Mouse (Mus musculus) midbrain, postnatal 0 days (tissue): ENCODE data around the gene B230104I21Rik. TPM values are rescaled to one million over a fixed set of nuclear protein-coding genes. Genes with fewer than 3 reads are reported as not detected.

ENCODE experiments used
- ATAC-seq: fragments of 200-750 bp; cut with Nextera tagmentation; 2 replicates; pipeline ENCODE4 v1.8.0; 2017; ENCODE audit warnings: moderate number of reproducible peaks, mild to moderate bottlenecking, moderate TSS enrichment, moderate library complexity; ENCODE audit not compliant: low FRiP score
- DNase-seq: peaks from one replicate; pipeline ENCODE4 v3.0.0-alpha.2; 2015; ENCODE audit warnings: low spot score
- H3K27ac ChIP-seq: fragments of 300-500 bp; sonication (generic); 2 replicates; pipeline ENCODE4 v1.5.1; 2014; ENCODE audit warnings: low read depth, mild to moderate bottlenecking, low read length, mixed read lengths
- H3K27me3 ChIP-seq: fragments of 300-500 bp; sonication (generic); 2 replicates; pipeline ENCODE4 v1.6.1; 2014; ENCODE audit warnings: low read length, control low read depth, mixed read lengths; ENCODE audit not compliant: insufficient read depth
- H3K36me3 ChIP-seq: fragments of 300-500 bp; sonication (generic); 2 replicates; pipeline ENCODE4 v1.6.1; 2014; ENCODE audit warnings: low read length, control low read depth, mixed read lengths; ENCODE audit not compliant: insufficient read depth
- H3K4me1 ChIP-seq: fragments of 300-500 bp; sonication (generic); 2 replicates; pipeline ENCODE4 v1.6.1; 2014; ENCODE audit warnings: mild to moderate bottlenecking, control low read depth, antibody characterized with exemption, low read length, mixed read lengths; ENCODE audit not compliant: insufficient read depth
- H3K4me2 ChIP-seq: fragments of 300-500 bp; sonication (generic); 2 replicates; pipeline ENCODE4 v1.6.1; 2014; ENCODE audit warnings: low read depth, mild to moderate bottlenecking, low read length, mixed read lengths; ENCODE audit not compliant: poor library complexity, severe bottlenecking
- H3K4me3 ChIP-seq: fragments of 300-500 bp; sonication (generic); 2 replicates; pipeline ENCODE4 v1.5.1; 2014; ENCODE audit warnings: low read depth, mild to moderate bottlenecking, low read length, moderate library complexity
- H3K9ac ChIP-seq: fragments of 300-500 bp; sonication (generic); replicated peaks from 2 replicates; pipeline ENCODE4 v1.6.1; 2014; ENCODE audit warnings: mild to moderate bottlenecking, low read length, moderate library complexity, mixed read lengths; ENCODE audit not compliant: poor library complexity, severe bottlenecking
- H3K9me3 ChIP-seq: fragments of 300-500 bp; sonication (generic); 2 replicates; pipeline ENCODE4 v1.6.1; 2016; ENCODE audit warnings: low read length, control low read depth
- CTCF ChIP-seq: IDR thresholded peaks from 2 replicates; pipeline ENCODE4 v1.5.1; 2016; ENCODE audit warnings: antibody characterized with exemption, mild to moderate bottlenecking
- WGBS: fragments of 180-500 bp; shearing (Covaris S2); extraction: QIAGEN DNeasy Blood & Tissue Kit; methylation state at CpG from one replicate; pipeline ENCODE4 v1.1.7; 2014; 5-methylcytosine and 5-hydroxymethylcytosine counted together
- polyA plus RNA-seq: library from polyadenylated mRNA; unstranded; fragments of >200 nt; fragmentation: Nextera tagmentation; extraction: Ambion mirVana; gene quantifications from 2 replicates; pipeline ENCODE4 v1.2.1, GENCODE M21; 2015
- total RNA-seq: library from RNA; depleted of rRNA; stranded (reverse); fragments of >200 nt; gene quantifications from 2 replicates; pipeline ENCODE4 v1.2.3, GENCODE M21; 2014

The B230104I21Rik gene
- total and polyA plus RNA-seq, 2 experiments from 2014 or later: 0.19 TPM; not detected in 1

DNA sequence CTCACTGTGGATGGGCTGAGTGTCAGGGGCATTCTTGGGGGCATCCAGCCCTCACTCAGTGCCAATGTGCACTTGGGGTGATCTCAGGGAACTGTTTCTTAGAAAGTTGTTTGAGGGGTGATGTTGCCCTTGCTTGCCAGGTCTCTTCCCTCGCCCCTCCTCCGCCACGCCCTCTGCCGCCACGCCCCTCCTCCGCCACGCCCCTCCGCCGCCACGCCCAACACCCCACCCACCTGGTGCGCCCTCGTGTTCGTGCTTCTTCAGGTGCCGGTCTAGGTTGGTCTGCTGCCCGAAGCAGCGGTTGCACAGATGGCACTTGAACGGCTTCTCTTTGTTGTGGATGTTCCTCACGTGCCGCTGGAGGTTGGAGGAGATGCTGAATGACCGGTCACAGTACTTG is 7.5 kb upstream of the B230104I21Rik start:
- no peaks in the 10 kb centered on the region for H3K36me3 ChIP-seq
- no peak for DNase-seq
- H3K4me3 ChIP-seq: no peak overlapping the region
- H3K27ac ChIP-seq: no peak overlapping the region
- 9% methylated on average over 19 of the region's 20 CpGs for WGBS
- no peaks in the 10 kb centered on the region for H3K9me3 ChIP-seq
- H3K9ac ChIP-seq: no peak overlapping the region
- H3K4me1 ChIP-seq: peaks cover 3% of the 10 kb centered on the region; the same call in 1 of the 2 replicates
- peak overlapping the region; percentile 12; the same call in 1 of the 2 replicates for H3K4me2 ChIP-seq
- no peaks in the 10 kb centered on the region for H3K27me3 ChIP-seq
- no peak for ATAC-seq
- no peak for TF ChIP-seq CTCF

DNA sequence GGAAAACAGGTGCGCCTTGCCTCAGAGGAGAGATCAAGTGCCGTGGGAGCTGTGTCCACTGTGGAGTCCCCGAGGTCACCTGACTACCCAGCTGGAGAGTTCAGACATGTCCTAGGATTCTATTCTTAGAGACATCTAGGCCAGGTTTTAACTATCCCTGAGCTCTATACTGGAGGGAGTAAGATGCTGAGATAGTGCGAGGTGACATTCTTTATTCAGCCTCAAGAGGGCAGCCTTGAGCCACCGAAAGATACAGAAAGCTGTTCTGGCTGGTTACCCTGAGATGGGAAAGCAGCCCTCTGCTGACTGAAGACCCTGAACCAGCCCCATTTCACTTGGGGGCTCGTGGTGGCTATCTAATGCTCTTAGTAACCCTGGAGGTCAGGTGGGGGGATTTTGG is 7.1 kb upstream of the B230104I21Rik start:
- Histone ChIP-seq H3K4me3 (no peak overlapping the region), H3K4me1 (peaks cover 3% of the 10 kb centered on the region; the same call in 1 of the 2 replicates), H3K9ac (no peak overlapping the region), H3K9me3 (no peaks in the 10 kb centered on the region), H3K4me2 (peak overlapping the region; percentile 12; the same call in 1 of the 2 replicates), H3K36me3 (no peaks in the 10 kb centered on the region), H3K27ac (no peak overlapping the region), H3K27me3 (no peaks in the 10 kb centered on the region)
- DNase-seq (peak; percentile 80), ATAC-seq (peak; percentile 39; the same call in 1 of the 2 replicates)
- TF ChIP-seq CTCF: peak; percentile 94
- 5% methylated on average over 6 of the region's 6 CpGs for WGBS

GRCm38 (mm10) chr4:154330001-154330400 is 5.9 kb upstream of the B230104I21Rik start:
- Histone ChIP-seq H3K4me3 (no peak overlapping the region), H3K9ac (no peak overlapping the region), H3K4me1 (peaks cover 3% of the 10 kb centered on the region; the same call in 1 of the 2 replicates), H3K9me3 (no peaks in the 10 kb centered on the region), H3K27ac (no peak overlapping the region), H3K36me3 (no peaks in the 10 kb centered on the region), H3K4me2 (no peak overlapping the region), H3K27me3 (no peaks in the 10 kb centered on the region)
- no peak for TF ChIP-seq CTCF
- WGBS: 88% methylated on average over 7 of the region's 7 CpGs
- no peak for DNase-seq
- no peak for ATAC-seq

- ATAC-seq: no peak
- peaks cover 10% of the 10 kb centered on the region; the same call in 1 of the 2 replicates for H3K4me1 ChIP-seq
- peak overlapping the region; percentile 10; the same call in 1 of the 2 replicates for H3K9ac ChIP-seq
- no peak overlapping the region for H3K4me3 ChIP-seq
- H3K27ac ChIP-seq: no peak overlapping the region
- no peaks in the 10 kb centered on the region for H3K27me3 ChIP-seq
- 35% methylated on average over 12 of the region's 12 CpGs for WGBS
- H3K9me3 ChIP-seq: no peaks in the 10 kb centered on the region
- H3K4me2 ChIP-seq: no peak overlapping the region
- no peak for TF ChIP-seq CTCF
- DNase-seq: no peak
- H3K36me3 ChIP-seq: no peaks in the 10 kb centered on the region
These were observed 4.7 kb upstream of the B230104I21Rik start for GRCm38 (mm10) chr4:154331271-154331670.

GRCm38 (mm10) chr4:154333300-154333699 is 2.6 kb upstream of the B230104I21Rik start:
- Histone ChIP-seq H3K27ac (no peak overlapping the region), H3K9ac (no peak overlapping the region), H3K36me3 (no peaks in the 10 kb centered on the region), H3K9me3 (no peaks in the 10 kb centered on the region), H3K4me1 (peaks cover 10% of the 10 kb centered on the region; the same call in 1 of the 2 replicates), H3K27me3 (no peaks in the 10 kb centered on the region), H3K4me2 (no peak overlapping the region), H3K4me3 (no peak overlapping the region)
- no peak for ATAC-seq
- no peak for TF ChIP-seq CTCF
- 78% methylated on average over 8 of the region's 8 CpGs for WGBS
- DNase-seq: peak; percentile 5

DNA sequence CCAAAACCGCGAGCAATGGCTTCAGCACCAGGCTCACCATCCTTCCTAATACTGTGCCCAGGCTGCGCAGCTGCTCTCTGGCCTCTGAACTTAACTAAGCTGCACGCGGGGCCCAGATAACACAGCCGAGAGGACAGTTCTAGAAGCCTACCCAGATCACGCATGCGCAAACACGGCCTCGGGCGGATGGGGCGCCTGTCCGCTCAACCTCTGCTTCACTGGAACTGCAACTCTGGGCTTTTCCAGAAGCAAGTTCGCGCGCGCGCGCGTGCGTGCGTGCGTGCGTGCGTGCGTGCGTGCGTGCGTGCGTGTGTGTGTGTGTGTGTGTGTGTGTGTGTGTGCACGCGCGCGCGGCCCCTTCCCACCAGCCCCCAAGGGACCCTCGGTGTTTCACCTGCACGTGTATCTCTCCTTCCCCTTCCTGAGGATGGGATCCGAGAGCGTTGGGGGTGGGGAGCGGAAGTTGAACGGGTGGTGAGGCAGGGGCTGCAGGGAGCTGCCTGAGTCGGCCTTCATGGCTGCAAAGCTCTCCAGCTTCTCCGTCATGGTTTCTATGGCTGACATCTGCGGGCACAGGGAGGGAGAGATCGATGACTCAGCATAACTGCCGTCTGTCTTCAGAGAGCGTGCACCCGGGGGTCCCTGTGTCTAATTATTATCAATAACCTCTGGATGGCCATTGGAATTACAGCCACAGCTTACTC is 1.1 kb upstream of the B230104I21Rik start:
- H3K9ac ChIP-seq: 0 out of 2 replicates have a peak overlapping the region, but pooled peaks have one; percentile 8
- TF ChIP-seq CTCF: no peak
- ATAC-seq (0 out of 2 replicates have a peak, but pooled peaks have one; percentile 29), DNase-seq (peak; percentile 57)
- H3K4me1 ChIP-seq: peaks cover 10% of the 10 kb centered on the region; the same call in 1 of the 2 replicates
- no peak overlapping the region for H3K27ac ChIP-seq
- no peaks in the 10 kb centered on the region for H3K36me3 ChIP-seq
- H3K4me2 ChIP-seq: peak overlapping the region; percentile 37
- H3K4me3 ChIP-seq: no peak overlapping the region
- H3K9me3 ChIP-seq: no peaks in the 10 kb centered on the region
- H3K27me3 ChIP-seq: no peaks in the 10 kb centered on the region
- WGBS: 65% methylated on average over 46 of the region's 48 CpGs
